Mouse (Mus musculus) liver, embryonic 16.5 days (tissue): ENCODE results near the gene Mrpl52. TPM values are rescaled to one million over a fixed set of nuclear protein-coding genes. Genes with fewer than 3 reads are reported as not detected.
A peak's percentile ranks its signal among the peaks of the same experiment; 100 is the strongest.

Source experiments
- ATAC-seq: fragments of 200-750 bp; cut with Nextera tagmentation; 2 replicates; pipeline ENCODE4 v1.8.0; 2017; ENCODE audit warnings: low read depth, mild to moderate bottlenecking, moderate number of reproducible peaks, moderate library complexity
- H3K27ac ChIP-seq: fragments of 300-500 bp; sonication (generic); 2 replicates; pipeline ENCODE4 v1.5.1; 2014; ENCODE audit warnings: mild to moderate bottlenecking, low read length
- H3K27me3 ChIP-seq: fragments of 300-500 bp; sonication (generic); 2 replicates; pipeline ENCODE4 v1.6.1; 2014; ENCODE audit warnings: low read depth, low read length, mixed read lengths; ENCODE audit not compliant: control insufficient read depth, insufficient read depth
- H3K36me3 ChIP-seq: fragments of 300-500 bp; sonication (generic); 2 replicates; pipeline ENCODE4 v1.6.1; 2014; ENCODE audit warnings: mild to moderate bottlenecking; ENCODE audit not compliant: control insufficient read depth, insufficient read depth
- H3K4me1 ChIP-seq: fragments of 300-500 bp; sonication (generic); 2 replicates; pipeline ENCODE4 v1.6.1; 2014; ENCODE audit warnings: low read depth, low read length, mixed read lengths; ENCODE audit not compliant: control insufficient read depth
- H3K4me2 ChIP-seq: fragments of 300-500 bp; sonication (generic); 2 replicates; pipeline ENCODE4 v1.6.1; 2014; ENCODE audit warnings: low read depth, low read length, mixed read lengths
- H3K4me3 ChIP-seq: fragments of 300-500 bp; sonication (generic); 2 replicates; pipeline ENCODE4 v1.5.1; 2014; ENCODE audit warnings: low read depth, mild to moderate bottlenecking, low read length
- H3K9ac ChIP-seq: fragments of 300-500 bp; sonication (generic); 2 replicates; pipeline ENCODE4 v1.6.1; 2014; ENCODE audit warnings: low read depth, low read length
- H3K9me3 ChIP-seq: fragments of 300-500 bp; sonication (generic); replicated peaks from 2 replicates; pipeline ENCODE4 v1.6.1; 2016; ENCODE audit warnings: low read length; ENCODE audit not compliant: control insufficient read depth
- WGBS: fragments of 180-500 bp; shearing (Covaris S2); extraction: QIAGEN DNeasy Blood & Tissue Kit; methylation state at CpG from one replicate; pipeline ENCODE4 v1.1.7; 2014; ENCODE audit not compliant: insufficient replicate concordance; 5-methylcytosine and 5-hydroxymethylcytosine counted together
- polyA plus RNA-seq: library from polyadenylated mRNA; unstranded; fragments of >200 nt; fragmentation: Nextera tagmentation; extraction: Ambion mirVana; gene quantifications from 2 replicates; pipeline ENCODE4 v1.2.1, GENCODE M21; 2015

Mrpl52 gene
- polyA plus RNA-seq, 1 experiment from 2014 or later: 161 TPM

GRCm38 (mm10) chr14:54387546-54387945, 39.2 kb upstream of the Mrpl52 start:
- 68% methylated on average over 6 of the region's 6 CpGs for WGBS
- no peak for ATAC-seq
- no peaks in the 10 kb centered on the region for H3K27me3 ChIP-seq
- H3K4me2 ChIP-seq: no peak overlapping the region
- H3K36me3 ChIP-seq: no peaks in the 10 kb centered on the region
- H3K27ac ChIP-seq: no peak overlapping the region
- no peak overlapping the region for H3K4me3 ChIP-seq
- no peaks in the 10 kb centered on the region for H3K9me3 ChIP-seq
- peaks cover 15% of the 10 kb centered on the region for H3K4me1 ChIP-seq
- H3K9ac ChIP-seq: no peak overlapping the region

- Histone ChIP-seq H3K4me1 (no peaks in the 10 kb centered on the region), H3K36me3 (no peaks in the 10 kb centered on the region), H3K27me3 (no peaks in the 10 kb centered on the region), H3K9me3 (no peaks in the 10 kb centered on the region), H3K4me2 (no peak overlapping the region), H3K4me3 (no peak overlapping the region), H3K9ac (no peak overlapping the region), H3K27ac (no peak overlapping the region)
- 42% methylated on average over 6 of the region's 6 CpGs for WGBS
- no peak for ATAC-seq
Measured at GRCm38 (mm10) chr14:54390843-54391242, 35.9 kb upstream of the Mrpl52 start.

- Histone ChIP-seq H3K9ac (no peak overlapping the region), H3K9me3 (no peaks in the 10 kb centered on the region), H3K36me3 (no peaks in the 10 kb centered on the region), H3K4me1 (0 out of 2 replicates have a peak, but pooled peaks cover under 1% of the 10 kb centered on the region), H3K27me3 (no peaks in the 10 kb centered on the region), H3K4me3 (no peak overlapping the region), H3K27ac (no peak overlapping the region), H3K4me2 (no peak overlapping the region)
- 61% methylated on average over 3 of the region's 3 CpGs for WGBS
- ATAC-seq: no peak
Measured at GRCm38 (mm10) chr14:54393794-54394193, 32.9 kb upstream of the Mrpl52 start.

DNA sequence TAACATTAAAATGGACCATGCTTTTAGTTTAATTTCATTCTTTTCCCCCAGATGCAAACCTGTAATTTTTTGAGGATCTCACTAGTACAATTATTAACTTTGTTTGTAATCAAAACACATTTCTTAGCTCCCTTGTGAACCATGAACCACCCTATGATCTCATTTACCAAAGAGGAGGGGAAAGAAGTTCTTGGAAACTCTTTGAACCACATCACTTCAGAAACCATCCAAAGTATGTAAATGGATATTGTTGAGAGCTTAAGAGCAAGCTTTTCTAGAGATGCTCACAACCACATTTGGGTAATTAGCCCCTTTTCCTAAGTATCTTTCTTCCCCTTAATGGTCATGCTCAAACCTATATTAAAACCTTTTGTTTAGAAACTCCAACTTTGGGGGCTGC, 32.4 kb upstream of the Mrpl52 start:
- H3K27me3 ChIP-seq: no peaks in the 10 kb centered on the region
- no peak overlapping the region for H3K4me3 ChIP-seq
- no peaks in the 10 kb centered on the region for H3K9me3 ChIP-seq
- no peak overlapping the region for H3K9ac ChIP-seq
- H3K4me1 ChIP-seq: peaks cover 5% of the 10 kb centered on the region; the same call in 1 of the 2 replicates
- no peak for ATAC-seq
- no peak overlapping the region for H3K27ac ChIP-seq
- no peaks in the 10 kb centered on the region for H3K36me3 ChIP-seq
- H3K4me2 ChIP-seq: no peak overlapping the region

- Histone ChIP-seq H3K27ac (no peak overlapping the region), H3K36me3 (no peaks in the 10 kb centered on the region), H3K9ac (no peak overlapping the region), H3K9me3 (no peaks in the 10 kb centered on the region), H3K4me3 (no peak overlapping the region), H3K27me3 (no peaks in the 10 kb centered on the region), H3K4me1 (peaks cover 5% of the 10 kb centered on the region; the same call in 1 of the 2 replicates), H3K4me2 (no peak overlapping the region)
- ATAC-seq: no peak
- 58% methylated on average over 7 of the region's 7 CpGs for WGBS
Measured at GRCm38 (mm10) chr14:54396685-54397084, 30.0 kb upstream of the Mrpl52 start.

DNA sequence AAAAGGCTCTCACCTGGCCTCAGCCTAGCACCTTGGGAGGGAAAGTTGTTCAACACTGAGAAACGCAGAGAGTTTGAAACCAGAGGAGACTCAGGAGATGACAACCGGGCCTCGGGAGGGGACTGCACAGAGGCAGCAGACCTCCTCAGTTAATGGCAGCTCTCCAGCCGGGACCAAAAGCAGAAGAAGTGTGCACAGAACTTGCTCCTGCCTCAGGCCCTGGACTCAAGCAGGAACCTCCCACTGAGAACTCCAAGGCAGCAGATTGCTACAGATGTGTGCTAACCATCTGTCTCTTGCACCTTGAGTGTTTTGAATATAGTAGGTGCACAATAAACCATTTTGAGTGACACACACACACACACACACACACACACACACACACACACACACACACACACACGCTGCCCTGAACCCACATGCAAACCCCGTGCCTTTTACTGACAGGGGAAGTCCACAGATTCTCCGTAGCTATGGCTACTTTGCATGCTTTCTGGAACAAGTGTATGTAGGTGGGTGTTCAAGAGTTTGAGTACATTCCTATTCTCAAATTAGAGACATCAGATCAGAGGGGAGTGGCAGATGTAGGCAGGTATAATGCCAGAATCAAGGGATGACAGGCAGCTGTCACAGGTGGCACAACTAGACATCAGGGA, 28.7 kb upstream of the Mrpl52 start:
- no peaks in the 10 kb centered on the region for H3K36me3 ChIP-seq
- H3K27ac ChIP-seq: no peak overlapping the region
- peaks cover 5% of the 10 kb centered on the region; the same call in 1 of the 2 replicates for H3K4me1 ChIP-seq
- no peak for ATAC-seq
- no peak overlapping the region for H3K9ac ChIP-seq
- H3K9me3 ChIP-seq: no peaks in the 10 kb centered on the region
- no peak overlapping the region for H3K4me3 ChIP-seq
- no peak overlapping the region for H3K4me2 ChIP-seq
- H3K27me3 ChIP-seq: no peaks in the 10 kb centered on the region
- WGBS: 55% methylated on average over 7 of the region's 7 CpGs

- Histone ChIP-seq H3K9me3 (no peaks in the 10 kb centered on the region), H3K36me3 (no peaks in the 10 kb centered on the region), H3K27me3 (no peaks in the 10 kb centered on the region), H3K4me1 (peaks cover 5% of the 10 kb centered on the region; the same call in 1 of the 2 replicates), H3K27ac (no peak overlapping the region; the same call in none of the 2 replicates), H3K4me2 (no peak overlapping the region), H3K4me3 (no peak overlapping the region), H3K9ac (no peak overlapping the region)
- WGBS: 48% methylated on average over 7 of the region's 7 CpGs
- no peak for ATAC-seq
Measured at GRCm38 (mm10) chr14:54398528-54398916, 28.2 kb upstream of the Mrpl52 start.

DNA sequence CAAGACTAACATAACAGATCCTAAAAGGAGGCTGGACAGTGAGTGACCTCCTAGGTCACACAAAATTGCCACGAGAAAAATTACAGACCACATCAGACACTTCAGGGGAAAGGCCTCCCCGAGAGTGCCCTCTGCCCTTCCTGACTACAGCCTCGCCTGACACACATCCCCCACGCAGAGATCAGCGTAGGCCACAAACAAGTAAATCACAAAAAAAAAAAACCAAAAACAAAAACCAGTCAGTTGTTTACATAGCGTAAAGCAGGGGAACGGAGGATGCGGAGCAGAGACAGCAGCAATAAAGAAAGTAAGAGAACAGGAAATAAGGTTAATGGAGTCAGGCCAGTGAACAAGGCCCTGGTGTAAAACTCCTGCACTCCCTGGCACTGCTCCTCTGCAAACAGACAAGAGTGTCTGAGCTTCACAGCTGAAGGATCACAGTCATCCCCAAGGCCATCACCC, 27.8 kb upstream of the Mrpl52 start:
- H3K27ac ChIP-seq: peak overlapping the region; percentile 20
- 52% methylated on average over 8 of the region's 8 CpGs for WGBS
- no peak overlapping the region for H3K9ac ChIP-seq

GRCm38 (mm10) chr14:54401723-54402122, 25.0 kb upstream of the Mrpl52 start:
- Histone ChIP-seq H3K4me3 (no peak overlapping the region), H3K36me3 (no peaks in the 10 kb centered on the region), H3K4me2 (no peak overlapping the region), H3K27me3 (no peaks in the 10 kb centered on the region), H3K27ac (no peak overlapping the region), H3K9me3 (no peaks in the 10 kb centered on the region), H3K9ac (no peak overlapping the region), H3K4me1 (peaks cover 8% of the 10 kb centered on the region)
- WGBS: 53% methylated on average over 3 of the region's 3 CpGs
- ATAC-seq: no peak

More for the DNA sequence above, 27.8 kb upstream of the Mrpl52 start:
- no peaks in the 10 kb centered on the region for H3K9me3 ChIP-seq
- no peak overlapping the region for H3K4me3 ChIP-seq
- H3K4me2 ChIP-seq: no peak overlapping the region
- ATAC-seq: no peak
- no peaks in the 10 kb centered on the region for H3K36me3 ChIP-seq
- peaks cover 5% of the 10 kb centered on the region; the same call in 1 of the 2 replicates for H3K4me1 ChIP-seq
- H3K27me3 ChIP-seq: no peaks in the 10 kb centered on the region
